Mouse (Mus musculus) heart, embryonic 13.5 days (tissue): ENCODE data around the gene Kifc5b. TPM values are rescaled to one million over a fixed set of nuclear protein-coding genes. Genes with fewer than 3 reads are reported as not detected.
A peak's percentile ranks its signal among the peaks of the same experiment; 100 is the strongest.
"Not testable (repeated sequence)": the region's sequence is repeated elsewhere in the genome, so short reads cannot be mapped to it uniquely, and the experiment has no call there.

ENCODE experiments used
- ATAC-seq: fragments of 200-750 bp; cut with Nextera tagmentation; 2 replicates; pipeline ENCODE4 v1.8.0; 2017; ENCODE audit warnings: moderate TSS enrichment; ENCODE audit not compliant: insufficient number of reproducible peaks, low FRiP score, low TSS enrichment; ENCODE audit errors: extremely low read depth
- H3K27ac ChIP-seq: fragments of 300-500 bp; sonication (generic); replicated peaks from 2 replicates; pipeline ENCODE4 v1.5.1; 2015; ENCODE audit warnings: moderate library complexity, mild to moderate bottlenecking, inconsistent platforms
- H3K27me3 ChIP-seq: fragments of 300-500 bp; sonication (generic); replicated peaks from 2 replicates; pipeline ENCODE4 v1.6.1; 2015; ENCODE audit warnings: mild to moderate bottlenecking, inconsistent platforms
- H3K36me3 ChIP-seq: fragments of 300-500 bp; sonication (generic); 2 replicates; pipeline ENCODE4 v1.6.1; 2015; ENCODE audit warnings: mild to moderate bottlenecking, inconsistent platforms
- H3K4me1 ChIP-seq: fragments of 300-500 bp; sonication (generic); 2 replicates; pipeline ENCODE4 v1.6.1; 2015; ENCODE audit warnings: inconsistent platforms
- H3K4me2 ChIP-seq: fragments of 300-500 bp; sonication (generic); 2 replicates; pipeline ENCODE4 v1.6.1; 2015; ENCODE audit warnings: inconsistent platforms, mild to moderate bottlenecking, moderate library complexity
- H3K4me3 ChIP-seq: fragments of 300-500 bp; sonication (generic); 2 replicates; pipeline ENCODE4 v1.5.1; 2015; ENCODE audit warnings: moderate library complexity, mild to moderate bottlenecking, inconsistent platforms
- H3K9ac ChIP-seq: fragments of 300-500 bp; sonication (generic); 2 replicates; pipeline ENCODE4 v1.6.1; 2015; ENCODE audit warnings: inconsistent platforms, mild to moderate bottlenecking, moderate library complexity
- H3K9me3 ChIP-seq: fragments of 300-500 bp; sonication (generic); 2 replicates; pipeline ENCODE4 v1.6.1; 2016; ENCODE audit warnings: inconsistent platforms
- WGBS: fragments of 180-500 bp; shearing (Covaris S2); methylation state at CpG from one replicate; pipeline ENCODE4 v1.1.7; 2015; ENCODE audit warnings: mixed read lengths; 5-methylcytosine and 5-hydroxymethylcytosine counted together
- polyA plus RNA-seq: library from polyadenylated mRNA; unstranded; fragments of >200 nt; fragmentation: Nextera tagmentation; extraction: Ambion mirVana; gene quantifications from 2 replicates; pipeline ENCODE4 v1.2.1, GENCODE M21; 2015

Kifc5b gene
- polyA plus RNA-seq, 1 experiment from 2014 or later, result 6.3 TPM

GRCm38 (mm10) chr17:26918343-26918742, 1.5 kb downstream of the Kifc5b start:
- 0 out of 2 replicates have a peak, but pooled peaks cover 5% of the 10 kb centered on the region for H3K9me3 ChIP-seq
- WGBS, result 67% methylated on average over 2 of the region's 2 CpGs
- H3K27me3 ChIP-seq, result no peaks in the 10 kb centered on the region
- peaks cover 23% of the 10 kb centered on the region for H3K36me3 ChIP-seq
- no peak for ATAC-seq
- H3K4me3 ChIP-seq, result peak overlapping the region; percentile 86
- no peak overlapping the region for H3K27ac ChIP-seq
- H3K9ac ChIP-seq, result peak overlapping the region; percentile 89
- peak overlapping the region; percentile 74 for H3K4me2 ChIP-seq
- peaks cover 16% of the 10 kb centered on the region for H3K4me1 ChIP-seq

GRCm38 (mm10) chr17:26919516-26919915, 2.6 kb downstream of the Kifc5b start:
- H3K4me1 ChIP-seq, result peaks cover 16% of the 10 kb centered on the region
- peaks cover 32% of the 10 kb centered on the region for H3K36me3 ChIP-seq
- not testable (repeated sequence) for ATAC-seq, H3K27me3 ChIP-seq, H3K9me3 ChIP-seq, H3K27ac ChIP-seq, H3K4me3 ChIP-seq, H3K4me2 ChIP-seq
- 0 out of 2 replicates have a peak overlapping the region, but pooled peaks have one; percentile 37 for H3K9ac ChIP-seq
- WGBS, result 41% methylated on average over 2 of the region's 2 CpGs

GRCm38 (mm10) chr17:26922368-26922767, 5.5 kb downstream of the Kifc5b start:
- not testable (repeated sequence) for ATAC-seq, H3K4me3 ChIP-seq, H3K9me3 ChIP-seq, H3K27me3 ChIP-seq, H3K9ac ChIP-seq, H3K27ac ChIP-seq, H3K4me2 ChIP-seq
- H3K4me1 ChIP-seq, result peaks cover 16% of the 10 kb centered on the region
- 87% methylated on average over 6 of the region's 6 CpGs for WGBS
- H3K36me3 ChIP-seq, result peaks cover 56% of the 10 kb centered on the region

GRCm38 (mm10) chr17:26925414-26925813, 8.5 kb downstream of the Kifc5b start:
- not testable (repeated sequence) for ATAC-seq, H3K27me3 ChIP-seq, H3K9ac ChIP-seq, H3K9me3 ChIP-seq, H3K4me3 ChIP-seq, H3K4me2 ChIP-seq, H3K27ac ChIP-seq, H3K4me1 ChIP-seq
- H3K36me3 ChIP-seq, result peaks cover 81% of the 10 kb centered on the region
- 94% methylated on average over 9 of the region's 9 CpGs for WGBS

- H3K9me3 ChIP-seq, H3K4me2 ChIP-seq, ATAC-seq, H3K9ac ChIP-seq, H3K27me3 ChIP-seq, H3K27ac ChIP-seq, H3K4me3 ChIP-seq: not testable (repeated sequence)
- Histone ChIP-seq H3K36me3 (peaks cover 75% of the 10 kb centered on the region), H3K4me1 (peaks cover 19% of the 10 kb centered on the region)
- WGBS, result 67% methylated on average over 7 of the region's 7 CpGs
These were observed 14.9 kb downstream of the Kifc5b start for GRCm38 (mm10) chr17:26931795-26932194.

- Histone ChIP-seq H3K27ac (peak within 1 kb of the TSS; percentile 87), H3K9me3 (no peaks in the 10 kb centered on the region), H3K27me3 (no peaks in the 10 kb centered on the region), H3K4me3 (peak within 1 kb of the TSS; percentile 65), H3K36me3 (peaks cover 74% of the 10 kb centered on the region), H3K9ac (peak within 1 kb of the TSS; percentile 87), H3K4me1 (peaks cover 28% of the 10 kb centered on the region), H3K4me2 (peak within 1 kb of the TSS; percentile 87)
- under 1% methylated on average over 43 of the region's 43 CpGs for WGBS
- ATAC-seq, result peak; percentile 86
These were observed 16.0 kb downstream of the Kifc5b start, which contains the start of gene Phf1 for GRCm38 (mm10) chr17:26932839-26933398. Phf1 (plus strand) TSS chr17:26933052.

- Histone ChIP-seq H3K9ac (peak overlapping the region; percentile 87), H3K4me1 (peaks cover 33% of the 10 kb centered on the region), H3K36me3 (peaks cover 70% of the 10 kb centered on the region), H3K9me3 (no peaks in the 10 kb centered on the region), H3K27ac (peak overlapping the region; percentile 87), H3K4me3 (peak overlapping the region; percentile 65), H3K27me3 (no peaks in the 10 kb centered on the region), H3K4me2 (peak overlapping the region; percentile 87)
- ATAC-seq, result 0 out of 2 replicates have a peak, but pooled peaks have one; percentile 8
- 6% methylated on average over 13 of the region's 13 CpGs for WGBS
These were observed 16.5 kb downstream of the Kifc5b start for GRCm38 (mm10) chr17:26933419-26933818.

GRCm38 (mm10) chr17:26933885-26934827, 17.3 kb downstream of the Kifc5b start:
- H3K9me3 ChIP-seq, result no peaks in the 10 kb centered on the region
- ATAC-seq, result no peak
- WGBS, result 71% methylated on average over 16 of the region's 16 CpGs
- peak overlapping the region; percentile 87 for H3K4me2 ChIP-seq
- H3K27me3 ChIP-seq, result no peaks in the 10 kb centered on the region
- H3K27ac ChIP-seq, result no peak overlapping the region
- H3K4me1 ChIP-seq, result peaks cover 35% of the 10 kb centered on the region
- peak overlapping the region; percentile 65 for H3K4me3 ChIP-seq
- H3K36me3 ChIP-seq, result peaks cover 63% of the 10 kb centered on the region
- H3K9ac ChIP-seq, result peak overlapping the region; percentile 87

GRCm38 (mm10) chr17:26935027-26935426, 18.1 kb downstream of the Kifc5b start:
- no peaks in the 10 kb centered on the region for H3K27me3 ChIP-seq
- no peak overlapping the region for H3K4me2 ChIP-seq
- peaks cover 54% of the 10 kb centered on the region for H3K36me3 ChIP-seq
- no peak overlapping the region for H3K4me3 ChIP-seq
- ATAC-seq, result no peak
- H3K9me3 ChIP-seq, result no peaks in the 10 kb centered on the region
- H3K4me1 ChIP-seq, result peaks cover 38% of the 10 kb centered on the region
- no peak overlapping the region for H3K27ac ChIP-seq
- H3K9ac ChIP-seq, result no peak overlapping the region
- WGBS, result 86% methylated on average over 9 of the region's 9 CpGs

- H3K4me3 ChIP-seq, result no peak overlapping the region
- H3K9me3 ChIP-seq, result no peaks in the 10 kb centered on the region
- no peaks in the 10 kb centered on the region for H3K27me3 ChIP-seq
- no peak for ATAC-seq
- no peak overlapping the region for H3K9ac ChIP-seq
- no peak overlapping the region for H3K4me2 ChIP-seq
- peaks cover 40% of the 10 kb centered on the region for H3K36me3 ChIP-seq
- WGBS, result 71% methylated on average over 12 of the region's 12 CpGs
- no peak overlapping the region for H3K27ac ChIP-seq
- H3K4me1 ChIP-seq, result peaks cover 50% of the 10 kb centered on the region
These were observed 19.6 kb downstream of the Kifc5b start for GRCm38 (mm10) chr17:26936453-26936852.

- no peak overlapping the region for H3K27ac ChIP-seq
- WGBS, result 82% methylated on average over 15 of the region's 15 CpGs
- H3K36me3 ChIP-seq, result peaks cover 37% of the 10 kb centered on the region
- ATAC-seq, result no peak
- peak overlapping the region; percentile 99 for H3K4me2 ChIP-seq
- H3K9ac ChIP-seq, result peak overlapping the region; percentile 93
- H3K4me1 ChIP-seq, result peaks cover 57% of the 10 kb centered on the region
- H3K4me3 ChIP-seq, result no peak overlapping the region
- H3K9me3 ChIP-seq, result no peaks in the 10 kb centered on the region
- no peaks in the 10 kb centered on the region for H3K27me3 ChIP-seq
These were observed 20.2 kb downstream of the Kifc5b start for GRCm38 (mm10) chr17:26936921-26937695.
